Mouse (Mus musculus) embryo, embryonic 10 days (tissue): ENCODE data around the gene Nr2f2.

ENCODE experiments used
- DNase-seq: peaks from one replicate; pipeline ENCODE4 v3.0.0-alpha.2; 2015; ENCODE audit warnings: low spot score

Nr2f2 gene

DNA sequence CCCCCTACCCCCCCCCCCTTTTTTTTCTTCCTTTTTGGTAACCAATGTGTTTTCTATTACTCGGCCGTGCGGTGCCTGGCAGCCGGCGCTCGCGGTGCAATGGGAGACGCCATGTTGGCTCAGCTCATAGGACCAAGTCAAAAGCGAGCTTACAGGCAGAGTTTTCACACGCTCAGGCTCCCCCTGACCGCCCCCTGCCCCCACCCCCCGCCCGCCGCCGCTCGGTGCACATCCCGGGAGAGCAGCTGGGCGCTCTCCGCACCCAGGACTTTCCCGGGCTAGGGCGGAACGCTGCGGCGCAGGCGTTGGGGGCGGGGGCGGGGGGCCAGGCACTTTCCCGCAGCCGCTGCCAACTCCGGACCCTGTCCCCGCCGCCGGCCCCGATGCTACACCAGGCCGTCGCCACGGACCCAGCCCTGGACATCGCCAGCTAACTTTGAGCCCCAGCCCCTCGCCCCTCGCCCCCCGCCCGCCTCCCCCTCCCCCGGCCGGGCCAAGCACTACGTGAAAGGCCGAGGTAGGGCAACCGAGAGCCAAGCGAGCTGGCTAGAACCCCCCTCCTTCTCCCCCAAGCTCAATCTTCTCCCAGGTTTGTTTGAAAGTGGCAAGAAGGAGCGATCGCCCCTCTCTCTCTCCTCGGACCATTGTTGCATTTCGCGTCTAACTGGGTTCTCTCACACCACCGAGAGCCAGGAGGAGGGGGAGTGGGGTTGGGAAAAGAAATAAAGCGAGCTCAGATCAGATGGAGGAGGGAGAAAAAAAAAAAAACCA lies 15.6 kb downstream of the Nr2f2 start:
- peak; percentile 83 for DNase-seq

DNA sequence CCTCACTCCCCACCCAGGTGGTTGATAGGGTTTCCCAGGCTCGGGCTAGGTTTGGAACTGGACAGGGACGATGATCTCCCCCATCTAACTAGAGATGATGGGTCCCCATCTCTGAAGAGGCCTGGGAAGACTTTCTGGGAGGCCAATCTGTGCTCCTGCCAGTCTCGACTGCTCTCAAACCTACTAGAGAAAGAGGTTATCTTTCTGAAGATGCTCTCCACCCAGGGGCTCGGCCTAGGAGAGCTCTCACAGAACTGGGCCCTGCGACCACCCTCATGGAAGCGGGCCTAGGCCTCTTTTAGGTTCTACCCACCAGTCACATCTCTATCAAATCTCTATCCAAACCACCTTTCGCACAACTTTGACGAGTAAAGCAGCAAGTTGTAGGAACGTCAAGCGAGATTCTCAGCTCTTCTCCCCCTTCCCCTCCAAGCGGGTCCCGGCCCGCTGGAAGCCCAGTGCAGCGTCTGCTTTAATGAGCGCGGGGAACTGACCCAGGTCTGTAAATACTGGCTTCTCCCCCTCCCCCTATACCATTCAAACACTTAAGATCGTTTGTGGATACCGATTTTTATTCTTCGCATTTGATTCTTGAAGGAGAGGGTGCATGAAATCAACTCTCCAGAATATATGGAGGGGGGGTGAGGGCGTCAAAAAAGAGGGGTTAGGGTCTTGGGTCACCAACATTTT lies 16.4 kb downstream of the Nr2f2 start:
- peak; percentile 49 for DNase-seq

DNA sequence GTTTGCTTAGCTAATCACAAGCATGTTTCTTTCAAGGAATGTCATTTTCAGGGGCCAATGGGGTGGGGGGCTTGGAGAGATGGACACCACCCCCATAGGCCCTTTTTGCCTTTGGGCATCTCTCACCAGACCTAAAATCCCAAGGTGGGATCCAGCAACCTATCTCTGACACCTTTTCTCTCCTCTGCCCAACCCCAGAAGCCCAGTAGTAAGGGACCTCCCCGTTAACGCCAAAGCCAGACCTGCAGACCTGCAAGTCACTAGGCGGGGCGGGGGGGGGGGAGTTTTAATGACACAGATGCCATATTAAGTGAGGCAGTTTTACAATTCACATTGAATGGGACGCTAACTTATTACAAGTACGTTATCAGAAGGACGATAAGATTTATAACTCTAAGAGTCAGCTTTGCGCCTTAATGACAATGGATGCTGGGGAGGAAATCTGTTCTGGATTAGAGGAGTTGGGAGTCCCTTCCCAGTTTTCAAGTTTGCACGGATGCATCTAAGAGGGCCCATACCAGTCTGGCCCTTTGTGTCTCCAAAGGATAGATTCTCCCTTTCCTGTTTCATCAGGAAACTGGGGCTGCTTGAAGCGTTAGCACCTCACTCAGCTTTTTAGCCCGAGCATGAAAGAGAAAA lies 17.4 kb downstream of the Nr2f2 start:
- no peak for DNase-seq

DNA sequence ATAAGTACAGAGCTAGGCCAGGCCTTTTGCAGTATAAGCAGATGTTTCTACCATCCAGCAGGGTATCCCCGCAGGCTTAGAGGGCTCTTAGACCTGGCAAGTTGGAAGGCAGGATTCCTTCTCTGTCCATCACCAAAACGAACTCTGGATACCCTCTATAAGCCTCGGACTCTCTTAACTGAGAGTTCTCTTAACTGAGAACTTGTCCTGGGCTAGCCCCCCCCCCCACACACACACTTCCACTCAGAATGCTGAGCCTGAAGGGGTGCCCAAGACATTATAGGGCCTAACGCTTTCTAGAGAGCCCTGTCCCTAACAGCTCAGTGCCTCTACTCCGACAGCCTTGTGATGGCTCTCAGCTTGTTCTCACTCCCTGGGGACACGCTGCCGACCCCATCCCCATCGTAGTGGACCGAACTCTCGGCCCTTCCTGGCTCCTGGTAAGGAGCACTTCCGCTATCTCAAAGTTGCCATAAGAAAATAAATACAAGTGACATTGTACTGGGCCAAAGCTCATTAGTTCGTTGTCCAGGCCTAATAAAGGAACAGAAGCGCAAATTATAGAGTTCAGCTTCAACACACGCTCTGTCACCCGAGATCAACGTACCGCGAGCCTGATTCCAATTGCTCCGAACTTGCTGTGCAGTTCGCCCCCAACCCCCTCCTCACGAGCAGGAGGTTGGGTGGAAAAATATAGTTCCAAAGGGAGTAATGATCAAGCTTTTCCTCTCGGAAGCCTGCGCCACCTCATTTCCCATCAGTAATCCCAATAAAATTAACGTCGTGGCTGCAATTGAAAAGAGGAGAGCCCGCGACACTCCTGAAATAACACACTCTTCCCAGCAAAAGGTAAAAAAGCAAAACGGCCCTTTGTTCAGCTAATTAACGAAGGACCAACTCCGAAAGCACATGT lies 18.2 kb downstream of the Nr2f2 start:
- peak; percentile 61 for DNase-seq

DNA sequence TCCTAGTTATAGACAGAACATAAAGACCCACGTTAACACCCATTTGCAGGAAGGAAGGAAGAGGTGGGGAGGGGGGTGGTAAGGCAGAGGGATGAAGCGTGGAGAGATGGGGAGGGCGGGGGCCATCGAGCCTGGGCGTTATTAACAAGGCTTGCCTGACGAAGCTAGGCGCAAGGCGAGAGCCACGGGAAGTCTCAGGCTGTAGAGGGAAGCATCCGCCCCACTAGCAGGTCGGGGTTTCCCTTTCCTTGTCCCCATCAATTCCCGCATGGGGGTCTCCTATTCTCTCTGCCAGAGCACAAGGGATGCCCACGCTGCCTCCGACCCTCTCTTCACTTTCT lies 18.9 kb downstream of the Nr2f2 start:
- DNase-seq = peak; percentile 56

DNA sequence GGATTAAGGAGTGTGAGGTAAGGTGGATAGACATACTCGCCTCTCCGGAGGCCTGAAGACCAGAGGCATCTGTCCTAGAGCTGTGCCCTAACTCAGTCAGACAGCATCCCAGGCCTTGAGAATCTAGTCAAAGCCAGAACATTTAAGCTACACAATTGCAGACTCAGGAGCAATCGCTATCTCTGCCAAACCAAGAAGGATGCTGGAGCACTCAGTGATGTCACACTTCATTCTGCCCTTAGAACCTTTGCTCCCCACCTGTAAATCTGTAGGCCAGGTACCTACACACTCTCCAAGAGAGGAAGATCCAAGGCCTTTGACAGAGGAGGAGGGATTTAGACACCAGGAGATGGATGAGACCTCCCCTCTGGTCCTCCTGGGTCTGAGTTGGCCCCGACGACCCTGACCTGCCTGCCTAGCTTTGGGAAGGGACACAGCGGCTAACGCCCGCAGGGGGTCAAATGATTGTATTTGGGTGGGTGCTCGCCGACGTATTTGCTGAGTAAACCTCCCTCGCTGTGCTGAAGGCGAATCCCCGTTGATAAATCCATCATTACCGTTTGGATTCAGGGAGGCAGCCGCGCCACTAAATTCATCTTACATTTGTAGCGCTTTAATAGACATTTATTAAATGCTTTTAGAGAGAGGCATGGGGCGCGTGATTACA lies 19.5 kb downstream of the Nr2f2 start:
- DNase-seq = peak; percentile 54

DNA sequence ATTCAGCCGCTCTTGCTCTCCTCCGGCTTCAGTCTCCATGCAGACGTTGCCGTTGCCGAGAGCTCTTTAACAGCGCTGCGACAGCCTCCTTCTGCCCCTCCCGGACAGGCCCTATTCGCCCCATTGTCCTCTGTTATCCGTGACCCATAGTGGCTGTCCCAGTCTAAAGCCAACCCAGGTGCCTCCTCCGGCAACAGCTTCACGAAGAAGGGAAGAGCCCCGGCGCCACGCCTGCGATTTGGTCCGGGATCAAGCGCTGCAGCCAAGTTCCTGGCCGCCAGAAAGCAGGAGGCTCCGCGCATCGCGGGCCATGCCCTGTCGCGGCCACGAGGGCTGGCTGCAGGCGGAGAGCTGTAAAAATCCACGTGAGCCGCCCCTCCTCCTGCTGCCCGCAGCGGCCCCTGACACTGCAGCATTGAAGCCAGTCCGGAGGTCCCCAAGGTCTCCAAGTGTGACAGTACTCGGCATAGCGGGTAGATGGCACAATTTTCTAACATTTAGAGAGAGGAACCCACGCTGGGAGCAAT lies 20.5 kb downstream of the Nr2f2 start:
- DNase-seq = peak; percentile 93

DNA sequence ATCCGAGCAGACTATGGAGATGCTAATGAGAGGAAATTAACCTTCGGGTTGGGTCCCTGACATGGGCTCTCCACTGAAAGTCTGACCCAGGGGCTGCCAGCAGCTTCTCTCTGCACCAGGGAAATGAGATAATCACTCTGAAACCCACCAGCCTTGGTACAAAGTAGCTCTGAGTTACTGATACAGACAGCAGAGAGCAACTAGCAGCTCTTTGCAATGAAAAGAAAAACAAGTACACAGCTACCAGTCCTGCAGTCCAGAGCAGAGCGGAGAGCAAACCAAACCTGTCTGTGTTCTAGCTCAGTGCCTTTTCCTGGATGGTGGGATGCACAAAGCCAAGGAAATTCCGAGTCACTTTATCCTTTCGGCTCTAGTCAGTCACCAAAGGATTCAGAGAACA lies 23.1 kb downstream of the Nr2f2 start:
- DNase-seq = peak; percentile 36

DNA sequence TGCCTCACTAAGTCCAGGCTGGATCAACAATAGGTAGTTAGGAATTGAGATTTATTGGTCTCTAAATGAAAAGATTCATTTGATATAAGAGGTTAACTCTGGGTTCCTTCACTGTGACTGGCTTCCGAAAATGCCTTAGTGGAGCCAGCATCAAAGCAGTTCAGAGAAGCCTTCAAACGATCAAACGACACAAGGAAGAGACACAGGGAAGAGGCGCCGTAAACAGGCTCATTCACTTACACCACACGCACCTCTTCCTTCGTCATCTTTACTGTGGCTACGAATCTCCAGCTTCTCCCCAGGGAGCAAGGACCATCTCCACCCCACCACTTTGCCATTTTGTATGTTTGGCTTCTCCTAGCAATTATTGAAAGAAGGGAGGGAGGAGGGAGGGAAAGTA lies 23.8 kb downstream of the Nr2f2 start:
- peak; percentile 23 for DNase-seq

DNA sequence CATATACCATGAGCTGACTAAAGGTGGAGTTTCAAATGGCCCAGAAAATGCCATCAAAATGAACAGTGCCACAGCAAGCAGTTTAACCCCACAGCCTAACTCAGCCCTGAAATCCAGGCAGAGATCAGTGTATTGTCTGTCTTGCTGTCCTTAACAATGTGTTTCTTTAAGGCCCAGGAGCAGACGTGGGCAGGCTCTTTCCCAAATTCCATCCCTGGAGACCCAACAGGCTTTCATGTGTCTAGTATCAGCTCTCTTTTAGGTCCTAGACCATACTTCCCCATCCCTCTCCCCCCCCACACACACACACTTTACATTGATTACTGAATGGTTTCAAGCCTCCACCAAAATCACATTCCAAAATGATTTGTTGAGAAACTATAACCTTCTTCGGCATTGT lies 24.5 kb downstream of the Nr2f2 start:
- DNase-seq = no peak

DNA sequence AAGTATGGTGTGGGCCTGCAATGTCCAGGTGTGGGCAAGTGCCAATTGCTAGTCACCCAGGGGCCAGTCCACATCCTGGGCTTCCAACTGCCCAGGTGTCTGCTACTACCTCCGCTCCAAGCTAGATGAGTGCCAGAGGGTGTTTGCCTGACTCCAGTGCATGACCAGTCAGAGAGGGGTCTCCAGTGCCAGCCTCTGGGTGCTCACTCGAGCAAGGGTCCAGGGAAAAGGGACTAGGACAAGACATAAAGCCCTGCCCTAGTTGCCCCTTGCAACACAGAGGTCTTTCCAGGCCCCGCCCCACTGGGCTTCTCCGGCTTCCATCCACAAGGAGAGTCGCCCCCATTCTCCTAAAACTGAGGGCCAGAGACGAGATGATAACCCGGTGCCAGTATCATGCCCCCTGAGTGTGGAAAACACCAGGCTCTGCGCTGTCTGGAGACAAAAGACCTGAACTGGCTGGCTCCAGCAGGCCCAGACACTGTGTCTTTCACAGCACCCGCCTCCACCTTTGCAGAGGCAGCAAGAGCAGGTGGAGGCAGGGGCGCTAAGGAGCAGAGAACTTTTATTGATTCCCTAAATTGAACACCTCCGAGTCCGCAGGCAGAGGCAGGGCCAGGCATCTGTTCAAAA lies 26.4 kb downstream of the Nr2f2 start:
- DNase-seq = no peak

DNA sequence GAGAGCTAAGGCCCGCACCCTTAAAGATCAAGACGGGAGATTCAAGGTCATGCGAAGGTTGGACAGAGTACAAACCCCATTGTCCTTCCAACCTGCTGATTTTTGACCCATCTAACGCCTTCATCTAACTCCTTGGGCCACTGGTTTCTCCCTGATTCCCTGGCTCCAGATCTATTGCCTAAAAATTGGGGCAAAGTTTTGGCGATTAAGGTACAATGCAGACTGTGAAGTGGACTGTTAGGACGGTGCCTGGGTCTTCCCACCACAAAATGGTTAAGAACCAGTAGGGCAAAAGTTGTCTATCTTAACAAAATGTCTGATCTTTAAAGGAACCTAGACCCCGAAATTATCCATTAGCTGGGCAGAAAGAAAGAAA lies 28.3 kb downstream of the Nr2f2 start:
- DNase-seq = no peak

DNA sequence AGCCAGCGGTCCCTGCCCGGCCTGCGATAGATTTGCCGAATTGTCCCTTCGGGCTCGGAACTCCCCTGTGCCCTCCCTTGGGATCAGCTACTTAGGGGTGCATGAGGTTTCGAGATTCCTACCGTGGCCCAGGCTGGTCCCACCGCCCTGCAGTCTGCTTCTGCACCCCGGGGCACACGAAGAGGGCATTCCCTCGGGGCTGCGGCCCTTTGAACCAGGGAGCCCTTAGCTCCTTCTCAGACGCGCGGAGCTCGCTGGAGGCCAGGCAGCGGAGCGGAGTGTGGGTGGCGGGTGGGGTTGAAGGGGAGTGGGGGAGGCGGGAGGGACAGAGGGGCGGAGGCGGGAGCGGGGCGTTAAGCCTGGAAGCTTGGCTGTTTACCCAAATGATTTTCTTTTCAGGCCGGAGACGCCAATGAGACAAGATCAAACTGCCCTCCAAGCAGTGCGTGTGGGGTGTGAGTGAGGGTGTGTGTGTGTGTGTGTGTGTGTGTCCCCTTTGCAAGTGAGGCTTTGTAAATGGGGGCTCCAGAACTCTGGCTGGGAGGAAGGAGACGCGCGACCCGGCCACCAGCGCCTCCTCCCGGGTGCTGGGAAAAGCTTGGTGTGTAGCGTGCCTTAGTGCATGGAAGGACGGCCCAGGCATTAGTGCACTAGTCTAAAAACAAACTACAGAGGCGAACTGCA lies 28.8 kb downstream of the Nr2f2 start:
- DNase-seq = peak; percentile 71

DNA sequence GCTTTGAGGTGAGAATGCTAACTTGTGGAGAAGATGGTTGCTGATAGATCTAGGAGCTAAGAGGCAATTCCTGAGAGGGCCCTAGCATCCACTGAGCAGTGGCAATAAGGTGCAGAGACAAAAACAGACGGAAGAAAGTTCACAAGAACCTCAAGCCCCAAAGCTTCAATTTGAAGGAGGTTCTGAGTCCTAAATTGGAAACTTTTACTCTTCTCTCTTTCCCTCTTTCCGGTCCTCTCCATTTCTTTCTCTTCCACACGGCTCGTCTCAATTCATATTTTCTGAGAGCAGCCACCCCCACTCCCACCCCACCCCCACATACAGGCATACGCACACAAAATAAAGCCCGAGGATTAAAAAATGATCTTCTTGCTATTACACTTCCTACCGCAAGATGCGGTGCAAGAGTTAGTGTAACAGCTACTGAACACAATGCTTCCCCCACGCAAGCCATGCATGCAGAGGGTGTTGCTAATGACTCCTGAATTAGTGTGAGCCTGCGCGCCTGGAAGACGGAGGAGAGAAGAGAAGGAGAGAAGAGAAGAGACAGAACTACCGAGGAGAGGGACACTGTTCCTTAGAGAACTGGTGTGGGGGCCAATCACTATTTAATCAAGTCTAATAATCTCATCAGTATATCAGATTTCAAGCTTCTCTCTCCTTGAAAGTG lies 29.8 kb downstream of the Nr2f2 start:
- peak; percentile 42 for DNase-seq

DNA sequence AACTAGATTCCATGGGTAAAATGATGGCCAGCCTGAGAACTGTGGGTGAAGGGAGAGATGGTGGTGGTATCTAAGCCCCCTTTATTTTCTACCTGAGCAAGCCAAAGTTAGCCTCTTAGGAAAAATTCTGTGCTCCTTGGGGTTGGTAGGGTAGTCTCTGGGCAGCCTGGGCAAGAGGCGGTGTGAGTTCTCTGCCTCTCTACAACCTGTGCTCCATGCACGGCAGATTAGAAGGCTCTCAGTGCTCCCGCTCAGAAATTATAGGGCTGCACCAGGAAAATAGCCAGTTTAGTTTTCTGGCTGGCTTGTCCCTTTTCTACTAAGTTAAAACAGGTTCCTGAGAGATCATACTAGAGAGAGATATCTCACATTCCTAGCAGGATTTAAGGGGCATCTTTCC lies 30.4 kb downstream of the Nr2f2 start:
- DNase-seq = peak; percentile 3

DNA sequence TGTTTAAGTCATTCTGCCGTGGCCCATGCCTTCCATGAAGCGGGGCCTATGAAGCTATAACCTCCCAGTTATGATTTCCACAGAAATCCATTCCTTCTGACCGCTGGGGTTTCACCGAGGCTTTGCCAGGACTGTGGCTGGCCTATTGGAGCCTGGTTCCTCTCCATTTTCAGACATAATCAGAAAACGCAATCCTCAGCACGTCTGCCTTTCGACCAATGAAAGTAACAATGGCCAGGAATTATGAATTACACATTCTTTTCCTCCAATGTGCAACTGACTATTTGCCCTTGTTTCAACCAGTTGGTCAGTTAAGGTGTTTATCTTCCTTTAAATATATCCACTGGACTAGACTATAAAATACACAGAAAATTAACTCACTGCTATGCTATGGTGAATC lies 31.1 kb downstream of the Nr2f2 start:
- DNase-seq = no peak

DNA sequence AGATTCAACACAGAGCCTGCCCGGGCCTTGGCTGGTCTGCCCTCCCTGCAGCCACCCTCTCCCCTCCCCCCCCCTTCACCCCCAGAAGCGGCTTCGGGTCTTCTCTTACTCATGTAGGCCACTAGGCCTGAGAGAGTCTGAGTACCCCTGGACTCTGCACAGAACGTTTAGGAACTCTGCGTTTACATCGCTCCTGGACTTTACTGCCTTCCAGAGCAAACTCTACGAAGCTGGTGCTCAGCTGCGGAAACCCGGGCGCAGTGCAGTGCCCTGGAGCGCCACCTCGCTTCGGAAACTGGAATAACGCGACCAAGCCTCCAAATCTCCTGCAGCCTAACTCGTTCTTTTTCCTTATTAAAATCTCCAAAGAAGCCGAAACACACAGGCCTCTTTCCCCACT lies 31.7 kb downstream of the Nr2f2 start:
- DNase-seq = peak; percentile 90

DNA sequence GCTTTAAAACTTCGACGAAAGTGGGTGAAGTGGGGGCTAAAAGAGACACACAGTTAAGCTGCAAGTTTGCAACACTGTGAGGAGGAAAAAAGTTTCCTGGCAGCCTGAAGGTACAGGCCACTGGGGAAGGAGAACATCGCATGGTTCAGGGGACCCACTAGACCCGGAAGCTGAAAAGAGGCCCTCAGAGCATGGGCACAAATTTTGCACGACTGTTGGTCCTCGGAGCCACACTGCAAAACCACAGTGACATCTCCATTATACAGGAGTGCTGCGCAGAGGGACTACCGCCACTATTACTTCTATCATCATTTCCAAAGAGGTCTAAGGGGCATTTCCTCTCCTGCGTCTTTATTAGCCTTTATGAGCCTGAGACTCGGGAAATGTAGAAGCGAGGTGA lies 32.7 kb downstream of the Nr2f2 start:
- DNase-seq = peak; percentile 14

DNA sequence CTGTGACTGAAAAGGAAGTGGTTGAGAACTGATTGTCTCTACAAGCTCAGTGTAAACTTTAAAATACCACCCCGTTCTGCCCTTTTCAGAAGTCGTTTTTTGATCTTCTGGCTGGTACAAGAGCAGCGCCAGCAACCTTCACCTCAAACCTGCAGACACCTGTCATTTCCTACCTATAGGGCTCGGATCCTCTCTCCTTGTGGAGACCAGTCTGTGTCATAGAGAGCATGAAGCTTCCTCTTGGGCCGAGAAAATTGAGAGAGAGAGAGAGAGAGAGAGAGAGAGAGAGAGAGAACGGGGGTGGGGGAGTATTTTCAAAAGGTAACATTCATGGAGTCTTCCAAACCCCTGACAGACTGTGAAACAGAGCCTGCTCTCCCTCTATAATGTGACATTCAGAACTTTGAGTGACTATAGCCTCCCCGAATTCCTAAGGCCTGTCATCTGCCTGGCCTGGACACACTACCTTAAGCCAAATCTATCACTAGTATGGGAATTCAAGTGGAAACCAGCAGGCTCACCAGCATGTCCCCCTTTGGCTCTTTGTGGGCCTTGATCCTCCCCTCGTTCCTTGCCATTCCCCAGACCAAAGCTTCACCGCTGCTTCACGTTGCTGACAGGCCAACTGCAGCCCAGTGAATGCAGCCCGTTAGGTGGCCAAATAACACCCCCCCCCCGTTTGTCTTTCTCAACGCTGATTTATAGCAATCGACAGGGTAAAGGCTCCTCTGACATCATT lies 33.4 kb downstream of the Nr2f2 start:
- DNase-seq = peak; percentile 33
